Mouse (Mus musculus): ENCODE results near the gene Rasgrp2. TPM values are rescaled to one million over a fixed set of nuclear protein-coding genes. Genes with fewer than 3 reads are reported as not detected.

The Rasgrp2 gene
- polyA plus RNA-seq, 1 experiment from 2014 or later: 105 TPM

DNA sequence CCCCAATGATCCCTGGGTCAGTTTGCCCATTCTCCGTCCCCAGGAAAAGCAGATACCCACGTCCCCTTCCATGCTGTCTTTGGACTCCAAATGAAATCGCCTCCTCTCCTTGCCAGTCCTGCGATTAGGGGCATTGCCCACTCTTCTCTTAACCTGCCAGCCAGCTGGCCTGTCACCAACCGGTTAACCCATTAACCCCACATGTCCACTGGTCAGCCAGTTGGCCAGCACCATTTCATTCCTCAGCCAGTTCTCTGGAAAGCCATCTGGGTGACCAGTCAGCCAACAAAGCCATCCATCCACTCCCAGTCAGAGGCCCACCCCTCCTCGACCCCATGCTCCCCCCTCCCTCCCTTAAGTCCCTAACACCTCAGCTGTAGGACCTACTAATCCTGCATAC lies 63.7 kb downstream of the Rasgrp2 start:
- WGBS: 52% methylated on average over 6 of the region's 6 CpGs
- Histone ChIP-seq H3K4me2 (no peak overlapping the region), H3K4me3 (ENCODE audit: low read depth, low read length) (no peak overlapping the region), H3K36me3 (ENCODE audit: control insufficient read depth, insufficient read depth, low read length) (no peaks in the 10 kb centered on the region), H3K4me1 (replicated peaks; ENCODE audit: control insufficient read depth, insufficient read depth, low read length) (no peaks in the 10 kb centered on the region), H3K9ac (ENCODE audit: low read depth, low read length) (no peak overlapping the region), H3K27me3 (replicated peaks; ENCODE audit: control insufficient read depth, insufficient read depth, low read length) (no peaks in the 10 kb centered on the region; the same call in 1 of the 2 replicates), H3K27ac (ENCODE audit: low read depth, low read length) (no peak overlapping the region), H3K9me3 (ENCODE audit: control insufficient read depth, low read length) (no peaks in the 10 kb centered on the region)
- ATAC-seq (replicated peaks; ENCODE audit: low FRiP score): no peak
- DNase-seq (ENCODE audit: low spot score): no peak

DNA sequence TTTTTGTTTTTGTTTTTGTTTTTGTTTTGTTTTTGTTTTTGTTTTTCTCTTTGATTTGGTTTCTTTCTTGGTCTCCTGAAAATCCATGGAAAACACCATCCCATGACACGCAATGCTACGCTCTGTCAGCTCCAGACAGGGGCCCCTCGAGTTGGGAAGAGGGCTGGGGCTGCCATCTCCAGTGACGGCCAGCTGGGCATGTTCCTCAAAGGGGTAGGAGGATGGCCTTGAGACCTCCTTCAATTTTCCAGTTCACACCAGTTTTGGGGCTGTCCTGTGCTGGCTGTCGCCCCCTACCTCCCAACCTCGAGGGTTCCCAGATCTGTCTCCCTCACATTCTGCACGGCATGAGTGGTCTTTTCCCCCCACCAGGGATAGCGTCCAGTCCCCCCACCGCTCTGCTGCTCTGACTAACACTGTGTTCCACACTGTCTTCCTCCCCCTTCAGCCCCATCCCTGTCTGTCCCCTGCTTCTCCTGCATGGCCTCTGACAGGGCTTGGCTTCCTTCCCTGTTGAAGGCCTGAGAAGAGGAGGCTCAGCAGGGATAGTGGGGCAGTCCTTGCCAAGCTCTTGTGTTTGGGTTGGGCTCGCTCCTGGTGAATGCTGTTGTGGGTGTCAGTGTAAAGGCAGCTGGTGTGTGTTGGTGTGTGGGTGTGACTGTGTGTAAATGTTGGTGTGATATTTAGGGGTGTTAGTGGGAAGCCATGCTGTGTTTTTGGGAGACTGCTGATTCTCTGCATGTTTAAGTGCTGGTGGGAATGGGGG lies 65.3 kb downstream of the Rasgrp2 start:
- H3K27me3 ChIP-seq (replicated peaks; ENCODE audit: control insufficient read depth, insufficient read depth, low read length): no peaks in the 10 kb centered on the region; the same call in 1 of the 2 replicates
- no peak for ATAC-seq (replicated peaks; ENCODE audit: low FRiP score)
- 57% methylated on average over 10 of the region's 10 CpGs for WGBS
- H3K9me3 ChIP-seq (ENCODE audit: control insufficient read depth, low read length): no peaks in the 10 kb centered on the region
- H3K4me2 ChIP-seq: no peak overlapping the region
- no peak overlapping the region for H3K9ac ChIP-seq (ENCODE audit: low read depth, low read length)
- H3K27ac ChIP-seq (ENCODE audit: low read depth, low read length): no peak overlapping the region
- no peaks in the 10 kb centered on the region for H3K36me3 ChIP-seq (ENCODE audit: control insufficient read depth, insufficient read depth, low read length)
- H3K4me1 ChIP-seq (replicated peaks; ENCODE audit: control insufficient read depth, insufficient read depth, low read length): no peaks in the 10 kb centered on the region; the same call in 1 of the 2 replicates
- DNase-seq (ENCODE audit: low spot score): no peak
- no peak overlapping the region for H3K4me3 ChIP-seq (ENCODE audit: low read depth, low read length)

Other genes starting within 250 kb of the Rasgrp2 start
- not detected in 2 replicates for gene Majin, start 215.0 kb upstream of the Rasgrp2 start, polyA plus RNA-seq (2014; fragmentation: Nextera tagmentation; extraction: Ambion mirVana)
- gene Gpha2, start 173.0 kb upstream of the Rasgrp2 start, polyA plus RNA-seq (2014; fragmentation: Nextera tagmentation; extraction: Ambion mirVana): 0.70 TPM in 1 of 2 replicates, not detected in the other
- 10.5 and 12.0 TPM in 2 replicates for gene Ppp2r5b, start 163.5 kb upstream of the Rasgrp2 start, polyA plus RNA-seq (2014; fragmentation: Nextera tagmentation; extraction: Ambion mirVana)
- 10.4 and 13.5 TPM in 2 replicates for gene Atg2a, start 157.7 kb upstream of the Rasgrp2 start, polyA plus RNA-seq (2014; fragmentation: Nextera tagmentation; extraction: Ambion mirVana)
- 96.5 and 105 TPM in 2 replicates for gene Ehd1, start 122.6 kb upstream of the Rasgrp2 start, polyA plus RNA-seq (2014; fragmentation: Nextera tagmentation; extraction: Ambion mirVana)
- 0.26 and 1.2 TPM in 2 replicates for gene Cdc42bpg, start 92.9 kb upstream of the Rasgrp2 start, polyA plus RNA-seq (2014; fragmentation: Nextera tagmentation; extraction: Ambion mirVana)
- gene Men1, start 64.4 kb upstream of the Rasgrp2 start, polyA plus RNA-seq (2014; fragmentation: Nextera tagmentation; extraction: Ambion mirVana): 53.8 and 59.7 TPM in 2 replicates
- 12.9 and 14.2 TPM in 2 replicates for gene Map4k2, start 58.2 kb upstream of the Rasgrp2 start, polyA plus RNA-seq (2014; fragmentation: Nextera tagmentation; extraction: Ambion mirVana)
- gene Sf1, start 35.6 kb upstream of the Rasgrp2 start, polyA plus RNA-seq (2014; fragmentation: Nextera tagmentation; extraction: Ambion mirVana): 194 and 203 TPM in 2 replicates
- 1.4 and 4.3 TPM in 2 replicates for gene Pygm, start 14.9 kb upstream of the Rasgrp2 start, polyA plus RNA-seq (2014; fragmentation: Nextera tagmentation; extraction: Ambion mirVana)
- 1.1 and 1.6 TPM in 2 replicates for gene Nrxn2, start 19.4 kb downstream of the Rasgrp2 start, polyA plus RNA-seq (2014; fragmentation: Nextera tagmentation; extraction: Ambion mirVana)
- not detected in 2 replicates for gene Slc22a12, start 143.7 kb downstream of the Rasgrp2 start, polyA plus RNA-seq (2014; fragmentation: Nextera tagmentation; extraction: Ambion mirVana)

Measured in liver, embryonic 11.5 days (tissue).